Mouse (Mus musculus) lung, embryonic 14.5 days (tissue): ENCODE measurements around the gene Urod. TPM values are rescaled to one million over a fixed set of nuclear protein-coding genes. Genes with fewer than 3 reads are reported as not detected.
A peak's percentile ranks its signal among the peaks of the same experiment; 100 is the strongest.

Source experiments
- ATAC-seq: fragments of 200-750 bp; cut with Nextera tagmentation; 2 replicates; pipeline ENCODE4 v1.8.0; 2017; ENCODE audit warnings: mild to moderate bottlenecking, moderate TSS enrichment, moderate library complexity; ENCODE audit not compliant: insufficient read depth
- DNase-seq: peaks from one replicate; pipeline ENCODE4 v3.0.0-alpha.2; 2015
- H3K27ac ChIP-seq: fragments of 300-500 bp; sonication (generic); 2 replicates; pipeline ENCODE4 v1.5.1; 2014; ENCODE audit warnings: low read depth, mild to moderate bottlenecking, moderate library complexity
- H3K27me3 ChIP-seq: fragments of 300-500 bp; sonication (generic); 2 replicates; pipeline ENCODE4 v1.6.1; 2014; ENCODE audit warnings: low read length, control low read depth; ENCODE audit not compliant: insufficient read depth
- H3K36me3 ChIP-seq: fragments of 300-500 bp; sonication (generic); 2 replicates; pipeline ENCODE4 v1.6.1; 2014; ENCODE audit warnings: control low read depth; ENCODE audit not compliant: insufficient read depth
- H3K4me1 ChIP-seq: fragments of 300-500 bp; sonication (generic); 2 replicates; pipeline ENCODE4 v1.6.1; 2014; ENCODE audit warnings: antibody characterized with exemption, control low read depth; ENCODE audit not compliant: insufficient read depth
- H3K4me2 ChIP-seq: fragments of 300-500 bp; sonication (generic); 2 replicates; pipeline ENCODE4 v1.6.1; 2014; ENCODE audit warnings: mild to moderate bottlenecking
- H3K4me3 ChIP-seq: fragments of 300-500 bp; sonication (generic); 2 replicates; pipeline ENCODE4 v1.5.1; 2014; ENCODE audit warnings: low read depth, low read length
- H3K9ac ChIP-seq: fragments of 300-500 bp; sonication (generic); 2 replicates; pipeline ENCODE4 v1.6.1; 2014
- H3K9me3 ChIP-seq: fragments of 300-500 bp; sonication (generic); 2 replicates; pipeline ENCODE4 v1.6.1; 2016; ENCODE audit warnings: low read depth, low read length, control low read depth
- CTCF ChIP-seq: IDR thresholded peaks from 2 replicates; pipeline ENCODE4 v1.5.1; 2016; ENCODE audit warnings: antibody characterized with exemption, low read depth
- WGBS: fragments of 180-500 bp; shearing (Covaris S2); extraction: QIAGEN DNeasy Blood & Tissue Kit; methylation state at CpG from one replicate; pipeline ENCODE4 v1.1.7; 2014; 5-methylcytosine and 5-hydroxymethylcytosine counted together
- polyA plus RNA-seq: library from polyadenylated mRNA; unstranded; fragments of >200 nt; fragmentation: Nextera tagmentation; extraction: Ambion mirVana; gene quantifications from 2 replicates; pipeline ENCODE4 v1.2.1, GENCODE M21; 2014

Urod gene
- polyA plus RNA-seq, 1 experiment from 2014 or later, result 95.9 TPM

DNA sequence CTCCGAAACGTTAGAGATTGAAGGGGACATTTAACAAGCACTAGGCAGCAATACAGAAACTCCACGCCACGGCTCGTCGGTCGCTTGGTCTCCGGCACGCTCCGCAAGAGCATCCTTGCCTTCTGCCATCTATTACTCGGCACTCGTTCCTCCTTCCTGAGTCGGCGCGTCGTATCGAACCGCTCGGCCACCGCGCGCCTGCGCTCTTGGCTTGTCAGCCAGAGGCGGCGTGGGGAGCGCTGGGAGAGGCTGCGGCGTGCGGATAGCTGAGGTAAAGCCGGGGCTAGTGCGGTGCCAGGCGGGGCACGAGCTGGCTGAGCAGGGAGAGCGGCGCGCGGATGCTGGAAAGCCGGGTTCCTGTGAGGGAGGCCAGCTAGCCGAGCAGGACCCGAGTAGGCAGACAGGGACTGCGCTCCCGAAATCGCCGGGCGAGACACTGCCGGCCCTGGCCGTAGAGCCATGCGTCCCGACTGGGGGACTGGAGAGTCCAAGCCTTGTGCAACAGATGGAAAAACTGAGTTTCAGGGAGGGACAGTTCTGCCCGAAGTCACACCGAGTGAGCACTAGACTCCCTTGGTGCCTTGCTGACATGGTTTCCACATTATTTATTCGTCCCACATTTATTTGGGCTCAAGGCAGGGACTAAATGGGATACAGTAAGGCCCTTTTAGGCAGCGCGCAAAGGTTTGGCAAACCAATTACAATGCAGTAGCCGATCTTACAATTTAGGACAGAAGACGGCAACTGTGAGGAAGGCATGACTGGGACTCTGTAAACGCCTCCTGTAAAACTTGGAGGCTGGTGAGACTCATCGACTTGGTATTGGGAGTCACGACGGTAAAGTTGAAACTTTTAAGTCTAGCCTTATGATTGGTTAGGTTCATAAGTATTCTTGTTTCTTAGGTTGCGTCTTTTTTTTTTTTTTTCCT, 25.3 kb upstream of the Urod start, which contains the start of gene Eif2b3:
Eif2b3 (plus strand) TSS at position 197 of the 929 bp plus-strand sequence.
- Histone ChIP-seq H3K9me3 (no peaks in the 10 kb centered on the region), H3K27me3 (no peaks in the 10 kb centered on the region), H3K4me3 (peak within 1 kb of the TSS; percentile 70), H3K4me1 (no peaks in the 10 kb centered on the region), H3K9ac (peak within 1 kb of the TSS; percentile 77), H3K36me3 (peaks cover 14% of the 10 kb centered on the region), H3K4me2 (peak within 1 kb of the TSS; percentile 66), H3K27ac (no peak within 1 kb of the TSS)
- peak; percentile 96 for DNase-seq
- WGBS, result under 1% methylated on average over 61 of the region's 61 CpGs
- TF ChIP-seq CTCF, result no peak; the same call in 1 of the 2 replicates
- peak; percentile 98 for ATAC-seq

DNA sequence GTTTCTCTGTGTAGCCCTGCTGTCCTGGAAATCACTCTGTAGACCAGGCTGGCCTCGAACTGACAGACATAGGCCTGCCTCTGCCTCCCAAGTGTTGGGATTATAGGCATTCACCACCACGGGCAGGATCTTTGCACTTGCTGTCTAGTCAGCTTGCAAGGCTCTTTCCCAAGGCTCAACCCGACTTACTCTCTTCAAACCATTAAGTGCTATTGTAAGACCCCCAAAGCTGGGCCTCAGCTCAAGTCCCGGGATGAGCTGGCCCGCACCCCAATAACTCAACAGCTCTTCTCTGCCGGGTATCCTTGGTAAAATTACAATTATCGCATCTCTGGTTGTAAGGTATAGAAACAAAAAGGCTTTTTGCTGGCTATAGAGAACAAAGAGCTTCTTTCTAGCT, 24.1 kb upstream of the Urod start:
- H3K4me3 ChIP-seq, result no peak overlapping the region
- no peaks in the 10 kb centered on the region for H3K9me3 ChIP-seq
- H3K27me3 ChIP-seq, result no peaks in the 10 kb centered on the region
- H3K4me1 ChIP-seq, result no peaks in the 10 kb centered on the region
- ATAC-seq (no peak), DNase-seq (no peak)
- H3K36me3 ChIP-seq, result peaks cover 12% of the 10 kb centered on the region
- H3K4me2 ChIP-seq, result no peak overlapping the region
- no peak for TF ChIP-seq CTCF
- H3K9ac ChIP-seq, result no peak overlapping the region
- no peak overlapping the region for H3K27ac ChIP-seq
- WGBS, result 88% methylated on average over 7 of the region's 7 CpGs

DNA sequence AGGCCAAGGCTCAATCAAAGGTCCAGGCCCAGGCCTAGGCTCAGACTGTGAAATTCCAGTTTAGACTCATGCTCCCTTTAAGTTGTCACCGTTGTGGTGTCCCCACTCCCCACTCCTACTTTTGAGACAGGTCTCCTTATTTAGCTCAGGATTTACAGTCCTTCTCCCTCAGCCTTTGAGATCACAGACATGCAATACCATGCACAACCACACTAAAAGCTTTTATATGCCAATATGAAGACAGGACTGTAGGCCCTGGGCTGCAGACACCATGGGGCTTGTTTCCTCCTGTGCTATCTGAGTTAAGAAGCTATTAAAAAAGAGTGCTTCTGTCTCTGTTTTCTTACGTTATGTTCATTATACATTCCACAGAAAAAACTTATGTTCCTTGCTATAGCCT, 23.5 kb upstream of the Urod start:
- Histone ChIP-seq H3K4me1 (no peaks in the 10 kb centered on the region), H3K4me2 (no peak overlapping the region), H3K9me3 (no peaks in the 10 kb centered on the region), H3K36me3 (peaks cover 8% of the 10 kb centered on the region), H3K4me3 (no peak overlapping the region), H3K9ac (no peak overlapping the region), H3K27me3 (no peaks in the 10 kb centered on the region), H3K27ac (no peak overlapping the region)
- 79% methylated on average over 2 of the region's 2 CpGs for WGBS
- TF ChIP-seq CTCF, result peak; percentile 21; the same call in 1 of the 2 replicates
- ATAC-seq (no peak), DNase-seq (peak; percentile 9)

DNA sequence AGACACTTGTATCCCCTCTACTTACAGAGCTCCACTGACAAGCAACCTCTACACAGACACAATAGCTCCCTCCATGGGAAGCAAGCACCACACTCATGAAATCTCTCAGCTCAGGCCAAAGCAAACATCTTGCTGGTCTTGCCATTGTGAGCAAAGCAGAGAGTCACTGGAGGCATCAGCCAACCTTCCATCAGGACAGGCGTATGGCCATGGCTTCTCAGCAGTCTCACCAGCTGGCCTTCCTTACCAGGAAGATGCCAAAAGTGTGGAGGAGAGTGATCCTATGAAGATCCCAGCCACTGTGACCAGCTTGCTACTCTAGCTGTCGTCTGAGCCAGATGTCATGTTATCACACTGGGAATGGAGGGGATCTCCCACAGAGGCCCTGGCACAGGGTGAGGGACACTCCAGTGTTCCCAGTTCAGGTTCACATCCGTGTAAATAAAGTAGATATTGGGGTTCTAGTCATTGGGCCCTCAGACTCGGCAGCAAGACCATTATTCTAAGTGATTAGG, 20.7 kb upstream of the Urod start:
- no peak for TF ChIP-seq CTCF
- 51% methylated on average over 4 of the region's 4 CpGs for WGBS
- no peak for ATAC-seq

DNA sequence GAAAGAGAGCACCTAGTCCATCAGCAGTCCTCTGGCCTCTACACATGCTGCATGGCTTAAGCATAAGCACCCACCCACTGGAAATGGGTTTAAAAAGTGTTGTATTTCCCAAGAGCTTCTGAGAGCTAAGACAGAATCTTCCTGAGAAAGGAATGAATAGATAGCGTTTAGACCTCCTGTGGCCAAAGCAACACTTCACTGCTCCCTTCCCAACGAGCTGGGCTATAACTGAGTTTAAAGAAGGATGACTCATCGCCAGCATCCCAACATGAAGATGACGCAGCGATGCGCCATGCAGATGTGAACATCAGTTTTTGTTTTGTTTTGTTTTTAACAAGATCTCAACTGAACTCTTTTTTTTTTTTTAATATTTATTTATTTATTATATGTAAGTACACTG, 19.4 kb upstream of the Urod start:
- no peak for TF ChIP-seq CTCF
- no peak overlapping the region for H3K4me2 ChIP-seq
- no peak overlapping the region for H3K27ac ChIP-seq
- H3K36me3 ChIP-seq, result no peaks in the 10 kb centered on the region
- H3K4me1 ChIP-seq, result no peaks in the 10 kb centered on the region
- no peak overlapping the region for H3K9ac ChIP-seq
- H3K27me3 ChIP-seq, result no peaks in the 10 kb centered on the region
- H3K4me3 ChIP-seq, result no peak overlapping the region
- WGBS, result 86% methylated on average over 6 of the region's 6 CpGs
- H3K9me3 ChIP-seq, result no peaks in the 10 kb centered on the region
- ATAC-seq (no peak), DNase-seq (no peak)

More for the DNA sequence above, 20.7 kb upstream of the Urod start:
- no peak overlapping the region for H3K27ac ChIP-seq
- no peak for DNase-seq
- no peak overlapping the region for H3K4me3 ChIP-seq
- no peaks in the 10 kb centered on the region for H3K4me1 ChIP-seq
- H3K9ac ChIP-seq, result no peak overlapping the region
- no peaks in the 10 kb centered on the region for H3K9me3 ChIP-seq
- no peaks in the 10 kb centered on the region for H3K27me3 ChIP-seq
- H3K4me2 ChIP-seq, result no peak overlapping the region
- H3K36me3 ChIP-seq, result no peaks in the 10 kb centered on the region

DNA sequence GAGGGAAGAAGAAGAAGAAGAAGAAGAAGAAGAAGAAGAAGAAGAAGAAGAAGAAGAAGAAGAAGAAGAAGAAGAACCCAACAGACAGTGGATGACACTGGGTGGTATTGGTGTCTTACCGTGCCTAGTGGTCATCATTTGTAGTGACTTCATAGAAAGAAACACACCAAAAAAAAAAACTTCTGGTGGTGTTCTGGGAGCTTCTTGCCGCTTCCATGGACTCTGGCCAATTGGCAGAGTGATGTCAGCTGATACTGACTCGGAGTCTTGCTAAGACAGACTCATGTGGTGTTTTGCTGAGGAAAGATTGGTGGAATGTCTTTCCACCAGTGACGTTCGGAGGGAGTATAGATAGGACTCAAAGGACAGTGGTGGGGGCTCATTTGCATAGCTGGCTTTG, 16.0 kb upstream of the Urod start:
- no peak for TF ChIP-seq CTCF
- Histone ChIP-seq H3K27me3 (no peaks in the 10 kb centered on the region), H3K4me3 (no peak overlapping the region), H3K4me2 (no peak overlapping the region), H3K36me3 (no peaks in the 10 kb centered on the region), H3K27ac (no peak overlapping the region), H3K4me1 (no peaks in the 10 kb centered on the region), H3K9me3 (no peaks in the 10 kb centered on the region), H3K9ac (no peak overlapping the region)
- 74% methylated on average over 5 of the region's 5 CpGs for WGBS
- ATAC-seq (no peak), DNase-seq (peak; percentile 5)

DNA sequence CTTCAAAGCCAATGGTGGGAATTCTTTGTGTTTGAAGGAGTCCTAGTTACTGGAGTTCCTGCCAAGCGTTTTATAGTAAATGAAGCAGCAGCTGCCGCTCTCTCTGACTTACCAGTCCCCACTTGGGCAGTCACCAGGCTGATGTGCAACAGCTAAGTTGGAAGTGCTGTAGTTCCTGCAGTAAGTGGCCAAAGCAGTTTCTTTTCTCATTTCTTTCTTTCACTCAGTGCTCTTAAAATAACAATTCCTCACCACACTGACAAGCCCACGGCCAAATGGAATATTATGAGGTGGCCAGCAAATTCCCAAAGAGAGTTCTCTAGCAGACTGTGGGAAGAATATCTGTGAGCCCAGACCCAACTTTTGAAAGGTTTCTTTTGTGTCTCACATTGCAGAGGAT, 12.8 kb upstream of the Urod start:
- Histone ChIP-seq H3K27me3 (no peaks in the 10 kb centered on the region), H3K9me3 (no peaks in the 10 kb centered on the region), H3K9ac (no peak overlapping the region), H3K4me3 (no peak overlapping the region), H3K4me1 (no peaks in the 10 kb centered on the region), H3K36me3 (no peaks in the 10 kb centered on the region), H3K4me2 (no peak overlapping the region), H3K27ac (no peak overlapping the region)
- no peak for DNase-seq
- TF ChIP-seq CTCF, result no peak
- 62% methylated on average over 3 of the region's 3 CpGs for WGBS
- ATAC-seq, result no peak
